Mouse (Mus musculus): ENCODE data around the gene Olfr61.
"Not testable (repeated sequence)": the region's sequence is repeated elsewhere in the genome, so short reads cannot be mapped to it uniquely, and the experiment has no call there.

The Olfr61 gene

GRCm38 (mm10) chr7:140628670-140629069 is at the start of gene Olfr61:
Gene Olfr61 (plus strand): TSS chr7:140628970.
- DNase-seq (ENCODE audit: low spot score), result not testable (repeated sequence)

GRCm38 (mm10) chr7:140600969-140601368 is 27.8 kb upstream of the Olfr61 start, which contains the start of gene Olfr46:
Gene Olfr46 (plus strand): TSS chr7:140601269.
- DNase-seq (ENCODE audit: low spot score), result not testable (repeated sequence)

- DNase-seq (ENCODE audit: low spot score), result peak; percentile 2
These were observed 1.8 kb downstream of the Olfr61 start for GRCm38 (mm10) chr7:140630559-140630958.

- no peak for DNase-seq (ENCODE audit: low spot score)
These were observed 17.4 kb downstream of the Olfr61 start, which contains the start of gene Olfr53 for GRCm38 (mm10) chr7:140646152-140646551. Gene Olfr53 (plus strand): TSS chr7:140646452.

GRCm38 (mm10) chr7:140659630-140660029 is 30.9 kb downstream of the Olfr61 start, which contains the start of gene Olfr539:
Gene Olfr539 (plus strand): TSS chr7:140659930.
- DNase-seq (ENCODE audit: low spot score), result no peak

GRCm38 (mm10) chr7:140670693-140671092 is 41.9 kb downstream of the Olfr61 start:
- DNase-seq (ENCODE audit: low spot score), result not testable (repeated sequence)

- DNase-seq (ENCODE audit: low spot score), result no peak
These were observed 47.1 kb downstream of the Olfr61 start for GRCm38 (mm10) chr7:140675863-140676262.

GRCm38 (mm10) chr7:140679591-140679990 is 50.8 kb downstream of the Olfr61 start:
- not testable (repeated sequence) for DNase-seq (ENCODE audit: low spot score)

GRCm38 (mm10) chr7:140681651-140682050 is 52.9 kb downstream of the Olfr61 start, which contains the start of gene Olfr45:
Gene Olfr45 (plus strand): TSS chr7:140681951.
- no peak for DNase-seq (ENCODE audit: low spot score)

Data from adipocyte (in vitro differentiated cells).